Mouse (Mus musculus): ENCODE data around the gene Lrrk1.

Gene Lrrk1

DNA sequence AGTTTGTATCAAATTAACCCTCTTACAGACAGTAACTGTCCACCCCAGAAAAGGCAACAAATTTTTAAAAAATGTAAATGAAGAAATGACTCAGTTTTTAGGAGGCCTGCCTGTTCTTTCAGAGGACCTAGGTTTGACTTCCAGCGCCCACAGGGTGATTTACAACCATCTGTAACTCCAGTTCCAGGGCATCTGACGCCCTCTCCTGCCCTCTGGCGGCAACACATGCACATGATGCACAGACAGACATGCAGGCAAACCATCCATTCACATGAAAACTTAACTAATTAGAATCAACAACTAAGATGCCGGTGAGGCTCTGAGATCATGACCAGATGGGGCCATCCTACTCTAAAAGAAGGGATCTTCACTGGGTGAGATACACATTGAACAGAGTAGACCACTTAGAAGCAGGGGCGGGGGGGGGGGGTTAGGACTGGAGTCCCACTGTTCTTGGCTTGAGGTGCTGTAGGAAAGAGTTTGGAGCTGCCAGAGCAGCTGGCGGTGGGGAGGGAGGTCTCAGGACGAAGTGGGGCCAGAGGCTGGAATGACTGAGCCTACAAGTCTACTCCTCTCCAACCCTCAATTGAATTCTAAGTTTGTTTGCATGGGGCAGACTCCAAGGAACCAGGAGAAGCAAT is 206.0 kb downstream of the Lrrk1 start:
- peak; percentile 86 for DNase-seq

DNA sequence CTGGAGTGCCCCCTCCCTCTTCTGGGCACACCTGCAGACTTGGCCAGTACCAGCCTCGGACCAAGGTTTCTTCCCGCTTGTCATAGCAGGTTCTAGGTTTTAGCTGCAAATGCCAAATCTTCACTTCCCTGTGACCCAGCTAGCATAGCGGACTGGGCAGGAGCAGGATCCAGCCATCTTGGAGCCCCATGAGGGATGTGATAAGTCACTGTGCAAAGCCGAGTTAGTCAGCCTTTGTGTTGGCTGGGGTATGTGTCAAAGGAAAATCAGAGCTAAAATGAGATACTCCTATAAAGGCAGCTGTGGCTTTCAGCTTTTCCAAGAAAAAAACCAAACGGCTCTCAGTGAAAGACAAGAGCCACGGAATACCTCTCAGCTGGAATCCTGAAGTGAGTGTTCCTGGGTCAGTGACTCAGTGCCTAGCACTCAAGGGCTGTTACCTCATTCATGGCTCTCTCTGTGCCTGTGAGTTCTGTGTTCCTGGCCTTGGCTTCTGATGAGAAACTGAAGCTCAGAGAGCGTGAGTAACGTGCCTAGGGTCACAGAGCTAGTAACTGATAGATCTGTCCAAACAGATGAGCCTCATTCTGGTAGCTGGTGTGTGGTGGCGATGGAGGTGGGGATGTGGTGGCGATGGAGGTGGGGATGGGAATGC is 207.3 kb downstream of the Lrrk1 start:
- DNase-seq: peak; percentile 90

DNA sequence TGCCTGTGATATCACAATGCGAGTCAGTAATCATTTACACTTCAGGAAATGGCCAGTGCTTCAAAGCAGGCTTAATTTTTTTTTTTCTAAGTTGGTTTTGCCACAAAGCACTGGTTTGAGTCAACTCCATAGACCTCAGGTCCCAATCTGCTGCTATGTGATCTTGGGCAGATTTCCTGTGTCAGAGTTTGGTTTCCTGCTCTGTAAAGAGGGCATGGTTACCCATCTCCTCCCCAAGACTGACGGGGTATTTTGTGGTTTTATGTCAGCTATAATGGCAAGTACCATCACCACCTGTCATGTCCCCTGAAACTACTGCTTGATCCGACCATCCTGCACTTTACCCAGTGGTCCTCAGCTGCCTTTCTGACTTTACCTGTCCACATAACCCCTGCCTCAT is 207.9 kb downstream of the Lrrk1 start:
- DNase-seq: peak; percentile 87

DNA sequence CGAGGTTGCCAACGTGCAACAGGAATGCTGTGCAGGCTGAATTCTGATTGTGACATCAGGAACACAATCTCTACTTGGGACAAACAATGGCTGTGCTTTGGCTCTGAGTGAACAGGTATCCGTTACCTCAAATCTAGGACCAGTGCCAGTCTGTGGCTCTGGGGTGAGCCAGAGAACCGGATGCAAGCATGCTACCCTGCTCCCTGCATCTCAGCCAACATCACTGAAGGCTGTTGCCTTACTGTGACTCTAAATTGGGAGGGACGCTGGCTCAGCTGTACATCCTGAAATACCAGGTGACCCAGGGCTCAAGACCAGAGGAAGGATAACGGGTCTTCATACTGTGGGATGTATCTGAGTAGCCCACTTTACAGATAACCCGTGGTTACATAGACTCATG is 208.4 kb downstream of the Lrrk1 start:
- no peak for DNase-seq

DNA sequence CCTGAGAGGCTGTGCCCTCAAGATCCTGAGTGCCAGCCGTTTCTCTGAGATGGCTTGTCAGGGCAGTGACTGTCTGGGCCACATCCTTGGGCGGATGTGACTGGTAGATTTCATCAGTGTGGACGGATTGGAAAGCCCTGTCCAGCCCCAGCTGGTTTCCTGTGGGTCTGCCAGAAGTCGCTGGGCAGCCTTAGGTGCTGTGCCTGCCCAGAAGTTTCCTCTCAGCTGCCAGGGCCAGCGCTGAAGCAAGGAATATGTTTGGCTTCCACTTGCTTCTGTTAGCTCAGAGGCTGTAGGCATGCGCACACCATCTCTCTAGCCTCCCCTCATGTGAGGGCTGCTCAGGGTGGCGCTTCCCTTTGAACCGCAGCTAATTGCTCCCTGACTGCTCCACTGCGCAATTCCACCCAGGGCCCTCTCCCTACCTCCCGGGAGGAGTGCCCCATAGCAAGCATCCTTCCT is 209.0 kb downstream of the Lrrk1 start:
- peak; percentile 94 for DNase-seq

DNA sequence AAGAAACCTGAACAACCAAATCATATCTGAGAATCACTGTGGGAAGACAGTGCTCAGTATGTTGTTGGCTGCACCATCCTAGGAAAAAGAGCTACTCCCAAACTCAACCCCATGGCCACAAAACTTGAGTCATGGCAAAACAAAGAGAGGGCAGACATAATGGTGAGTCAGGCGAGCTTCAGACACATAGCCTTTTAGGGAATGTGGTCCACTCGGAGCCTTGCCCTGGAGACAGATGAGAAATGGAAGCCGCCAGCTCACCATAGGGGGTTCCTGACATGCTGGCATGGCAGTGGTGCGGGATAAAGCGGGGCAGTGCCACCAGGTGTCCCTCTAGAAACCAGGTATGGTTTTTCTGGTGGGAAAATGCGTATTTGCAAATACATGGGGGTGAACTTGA is 210.0 kb downstream of the Lrrk1 start:
- DNase-seq: peak; percentile 87

DNA sequence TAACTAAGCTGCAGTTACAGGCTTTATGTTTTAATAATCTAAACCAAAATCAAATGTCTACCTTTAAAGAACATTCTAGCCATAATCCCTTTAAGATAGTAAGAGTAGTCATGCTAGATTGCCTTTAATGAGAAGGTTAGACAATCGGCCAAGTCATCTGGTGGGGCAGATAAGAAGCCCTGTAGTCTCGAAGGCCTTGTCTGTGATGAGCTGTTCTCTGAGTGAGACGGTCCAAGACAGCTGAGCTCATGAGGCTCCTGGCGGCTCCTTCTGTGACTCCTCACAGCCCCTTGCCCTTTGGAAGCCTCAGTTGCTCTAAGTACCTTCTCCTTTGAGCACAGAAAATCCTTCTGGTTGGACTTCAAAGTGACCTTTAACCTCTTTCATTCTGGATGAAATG is 211.2 kb downstream of the Lrrk1 start:
- peak; percentile 37 for DNase-seq
